Mouse (Mus musculus) bone marrow macrophage, adult 2 months (primary cell): ENCODE measurements around the gene Dhrs7c. TPM values are rescaled to one million over a fixed set of nuclear protein-coding genes. Genes with fewer than 3 reads are reported as not detected.

Experiments
- H3K27ac ChIP-seq: 2 replicates; pipeline ENCODE4 v1.5.1; 2012; ENCODE audit warnings: low read depth, low read length; ENCODE audit not compliant: insufficient read depth
- H3K4me1 ChIP-seq: 2 replicates; pipeline ENCODE4 v1.6.1; 2012; ENCODE audit warnings: low read length; ENCODE audit not compliant: control insufficient read depth, insufficient read depth
- H3K4me3 ChIP-seq: 2 replicates; pipeline ENCODE4 v1.5.1; 2012; ENCODE audit warnings: mild to moderate bottlenecking, low read length, moderate library complexity; ENCODE audit not compliant: insufficient read depth
- CTCF ChIP-seq: IDR thresholded peaks from 2 replicates; pipeline ENCODE4 v1.5.1; 2012; ENCODE audit warnings: low read depth, mild to moderate bottlenecking, low read length, moderate library complexity
- POLR2A ChIP-seq: IDR thresholded peaks from 2 replicates; pipeline ENCODE4 v1.6.1; 2012; ENCODE audit warnings: mild to moderate bottlenecking, low read depth, low read length, borderline replicate concordance
- polyA plus RNA-seq: library from polyadenylated mRNA; stranded (reverse); fragments of >200 nt; gene quantifications from 2 replicates; pipeline ENCODE4 v1.2.4, GENCODE M21; 2012; ENCODE audit not compliant: missing spikeins, insufficient read depth, insufficient read length

The Dhrs7c gene
- polyA plus RNA-seq, 1 experiment, result not detected

GRCm38 (mm10) chr11:67805538-67805937 is 7.6 kb downstream of the Dhrs7c start:
- no peak for TF ChIP-seq POLR2A
- peak; percentile 42; the same call in 1 of the 2 replicates for TF ChIP-seq CTCF
- Histone ChIP-seq H3K4me1 (no peaks in the 10 kb centered on the region), H3K4me3 (no peak overlapping the region), H3K27ac (no peak overlapping the region)

- Histone ChIP-seq H3K4me3 (no peak overlapping the region), H3K4me1 (no peaks in the 10 kb centered on the region), H3K27ac (no peak overlapping the region)
- no peak; the same call in 1 of the 2 replicates for TF ChIP-seq CTCF
- TF ChIP-seq POLR2A, result no peak
Observed at GRCm38 (mm10) chr11:67806832-67807597, 9.0 kb downstream of the Dhrs7c start.

- no peaks in the 10 kb centered on the region for H3K4me1 ChIP-seq
- H3K27ac ChIP-seq, result no peak overlapping the region
- TF ChIP-seq CTCF, result no peak
- TF ChIP-seq POLR2A, result no peak
- H3K4me3 ChIP-seq, result no peak overlapping the region
Observed at GRCm38 (mm10) chr11:67808051-67808450, 10.1 kb downstream of the Dhrs7c start.

- no peaks in the 10 kb centered on the region for H3K4me1 ChIP-seq
- H3K27ac ChIP-seq, result no peak overlapping the region
- no peak overlapping the region for H3K4me3 ChIP-seq
- no peak for TF ChIP-seq CTCF
- TF ChIP-seq POLR2A, result no peak
Observed at GRCm38 (mm10) chr11:67811535-67811934, 13.5 kb downstream of the Dhrs7c start.

- no peaks in the 10 kb centered on the region for H3K4me1 ChIP-seq
- TF ChIP-seq POLR2A (no peak), CTCF (no peak)
- no peak overlapping the region for H3K4me3 ChIP-seq
- no peak overlapping the region for H3K27ac ChIP-seq
Observed at GRCm38 (mm10) chr11:67819604-67820003, 21.6 kb downstream of the Dhrs7c start.

GRCm38 (mm10) chr11:67820221-67820620 is 22.2 kb downstream of the Dhrs7c start:
- Histone ChIP-seq H3K27ac (no peak overlapping the region), H3K4me3 (no peak overlapping the region), H3K4me1 (no peaks in the 10 kb centered on the region)
- TF ChIP-seq POLR2A (no peak), CTCF (0 out of 2 replicates have a peak, but pooled peaks have one; percentile 26)

GRCm38 (mm10) chr11:67821560-67821959 is 23.6 kb downstream of the Dhrs7c start:
- no peak overlapping the region for H3K27ac ChIP-seq
- no peak overlapping the region for H3K4me3 ChIP-seq
- TF ChIP-seq POLR2A (no peak), CTCF (no peak)
- H3K4me1 ChIP-seq, result no peaks in the 10 kb centered on the region

- TF ChIP-seq POLR2A (no peak), CTCF (no peak)
Observed at GRCm38 (mm10) chr11:67828360-67829059, 30.5 kb downstream of the Dhrs7c start.

GRCm38 (mm10) chr11:67829530-67829929 is 31.5 kb downstream of the Dhrs7c start:
- TF ChIP-seq CTCF (no peak), POLR2A (no peak)
- H3K4me3 ChIP-seq, result no peak overlapping the region
- no peaks in the 10 kb centered on the region for H3K4me1 ChIP-seq
- no peak overlapping the region for H3K27ac ChIP-seq

More at GRCm38 (mm10) chr11:67828360-67829059, 30.5 kb downstream of the Dhrs7c start:
- Histone ChIP-seq H3K4me3 (no peak overlapping the region), H3K27ac (no peak overlapping the region), H3K4me1 (no peaks in the 10 kb centered on the region)

GRCm38 (mm10) chr11:67831820-67832219 is 33.8 kb downstream of the Dhrs7c start:
- Histone ChIP-seq H3K4me3 (no peak overlapping the region), H3K27ac (no peak overlapping the region), H3K4me1 (no peaks in the 10 kb centered on the region)
- TF ChIP-seq CTCF (no peak), POLR2A (no peak)
